Mouse (Mus musculus) liver, adult 2 months (tissue): Measurements from ENCODE around the gene Dlg2.

Experiments
- CTCF ChIP-seq: fragments of 200-500 bp; IDR thresholded peaks from 2 replicates; pipeline ENCODE4 v1.5.1; 2011; ENCODE audit warnings: low read depth, low read length, control low read depth
- POLR2A ChIP-seq: fragments of 200-500 bp; IDR thresholded peaks from 2 replicates; pipeline ENCODE4 v1.6.1; 2011; ENCODE audit warnings: low read length, control low read depth; ENCODE audit not compliant: insufficient read depth; ENCODE audit errors: extremely low read depth

- no peak for TF ChIP-seq CTCF
- TF ChIP-seq POLR2A, result no peak
Observed at GRCm38 (mm10) chr7:92247594-92247993, 1771.1 kb downstream of the Dlg2 start.
